Mouse (Mus musculus) ES-Bruce4 (cell line): ENCODE results near the gene Pls1.

Experiments
- EP300 ChIP-seq: IDR thresholded peaks from 2 replicates; pipeline ENCODE4 v1.6.1; 2011; ENCODE audit warnings: low read depth, low read length; ENCODE audit not compliant: insufficient read depth
- POLR2A ChIP-seq: IDR thresholded peaks from one replicate; pipeline ENCODE4 v1.8.1; 2011; ENCODE audit warnings: low read length; ENCODE audit not compliant: insufficient read depth

- TF ChIP-seq POLR2A (no peak), EP300 (no peak)
These were observed 48.8 kb downstream of the Pls1 start for GRCm38 (mm10) chr9:95796323-95796722.
